Mouse (Mus musculus) stomach, embryonic 14.5 days (tissue): ENCODE results near the gene Hectd2. TPM values are rescaled to one million over a fixed set of nuclear protein-coding genes. Genes with fewer than 3 reads are reported as not detected.

ENCODE experiments used
- ATAC-seq: fragments of 200-750 bp; cut with Nextera tagmentation; 2 replicates; pipeline ENCODE4 v1.8.0; 2017; ENCODE audit warnings: low read depth, moderate TSS enrichment; ENCODE audit not compliant: insufficient number of reproducible peaks, insufficient read depth, low FRiP score
- H3K27ac ChIP-seq: fragments of 300-500 bp; sonication (generic); 2 replicates; pipeline ENCODE4 v1.5.1; 2014; ENCODE audit warnings: mild to moderate bottlenecking, low read length, moderate library complexity, mixed read lengths
- H3K27me3 ChIP-seq: fragments of 300-500 bp; sonication (generic); 2 replicates; pipeline ENCODE4 v1.6.1; 2014; ENCODE audit warnings: low read length, control low read depth, mixed read lengths; ENCODE audit not compliant: control insufficient read depth, insufficient read depth
- H3K36me3 ChIP-seq: fragments of 300-500 bp; sonication (generic); 2 replicates; pipeline ENCODE4 v1.6.1; 2014; ENCODE audit warnings: mild to moderate bottlenecking, control low read depth, low read length, moderate library complexity, mixed read lengths; ENCODE audit not compliant: control insufficient read depth, insufficient read depth
- H3K4me1 ChIP-seq: fragments of 300-500 bp; sonication (generic); 2 replicates; pipeline ENCODE4 v1.6.1; 2014; ENCODE audit warnings: low read length, control low read depth, mixed read lengths; ENCODE audit not compliant: control insufficient read depth, insufficient read depth
- H3K4me2 ChIP-seq: fragments of 300-500 bp; sonication (generic); replicated peaks from 2 replicates; pipeline ENCODE4 v1.6.1; 2014; ENCODE audit warnings: low read depth, low read length, control low read depth
- H3K4me3 ChIP-seq: fragments of 300-500 bp; sonication (generic); 2 replicates; pipeline ENCODE4 v1.5.1; 2014; ENCODE audit warnings: low read depth, low read length, control low read depth
- H3K9ac ChIP-seq: fragments of 300-500 bp; sonication (generic); replicated peaks from 2 replicates; pipeline ENCODE4 v1.6.1; 2014; ENCODE audit warnings: low read depth, mild to moderate bottlenecking, control low read depth, low read length, moderate library complexity, mixed read lengths
- H3K9me3 ChIP-seq: fragments of 300-500 bp; sonication (generic); 2 replicates; pipeline ENCODE4 v1.6.1; 2016; ENCODE audit warnings: low read depth, low read length, control low read depth; ENCODE audit not compliant: control insufficient read depth
- WGBS: fragments of 180-500 bp; shearing (Covaris S2); extraction: QIAGEN DNeasy Blood & Tissue Kit; methylation state at CpG from one replicate; pipeline ENCODE4 v1.1.7; 2014; 5-methylcytosine and 5-hydroxymethylcytosine counted together
- polyA plus RNA-seq: library from polyadenylated mRNA; unstranded; fragments of >200 nt; fragmentation: Nextera tagmentation; extraction: Ambion mirVana; gene quantifications from 2 replicates; pipeline ENCODE4 v1.2.1, GENCODE M21; 2014

Gene Hectd2
- polyA plus RNA-seq, 1 experiment from 2014 or later = 7.0 TPM

DNA sequence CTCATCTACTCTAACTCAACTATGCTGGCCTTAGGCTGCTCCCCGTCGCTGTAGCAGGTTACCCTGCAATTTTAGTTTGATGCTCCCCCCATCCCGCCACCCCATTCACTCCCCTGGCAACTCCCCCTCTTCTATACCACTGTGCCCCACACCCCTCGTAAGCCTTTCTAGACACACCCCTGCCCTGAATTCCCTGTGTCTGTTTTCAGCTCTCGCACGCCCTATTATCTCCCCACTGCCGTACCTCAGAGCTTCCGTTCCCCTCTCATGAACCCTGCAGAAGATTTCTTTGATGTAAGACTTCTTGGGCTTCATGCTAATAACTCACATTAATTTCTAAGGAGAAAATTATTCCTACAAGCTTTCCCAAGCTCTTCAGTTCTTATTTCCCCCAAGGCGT, 84.6 kb downstream of the Hectd2 start:
- Histone ChIP-seq H3K4me1 (no peaks in the 10 kb centered on the region), H3K4me2 (no peak overlapping the region), H3K9ac (no peak overlapping the region), H3K27me3 (no peaks in the 10 kb centered on the region), H3K36me3 (no peaks in the 10 kb centered on the region), H3K9me3 (no peaks in the 10 kb centered on the region), H3K4me3 (no peak overlapping the region), H3K27ac (no peak overlapping the region)
- WGBS = 85% methylated on average over 9 of the region's 9 CpGs
- no peak for ATAC-seq

DNA sequence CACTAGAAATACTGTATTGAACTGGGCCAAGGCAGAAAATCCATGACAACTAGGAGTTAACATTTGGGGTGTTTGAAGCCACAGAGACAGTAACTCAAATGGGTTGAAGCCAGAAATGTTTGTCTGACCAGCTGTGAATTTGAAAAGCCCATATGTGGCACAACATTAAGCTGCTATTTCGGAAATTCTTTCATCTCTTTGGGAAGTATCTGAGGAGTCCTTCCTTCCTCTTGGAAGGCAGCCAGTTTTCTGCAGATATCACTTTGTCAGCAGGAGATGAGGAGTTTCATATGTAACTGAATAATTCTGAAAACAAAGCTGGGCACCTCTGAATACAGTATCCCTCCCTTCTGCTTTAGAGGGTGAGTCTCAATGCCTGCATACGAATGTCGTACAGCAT, 86.7 kb downstream of the Hectd2 start:
- ATAC-seq = no peak
- no peak overlapping the region for H3K4me2 ChIP-seq
- H3K27ac ChIP-seq = no peak overlapping the region
- no peak overlapping the region for H3K4me3 ChIP-seq
- 57% methylated on average over 3 of the region's 3 CpGs for WGBS
- H3K9me3 ChIP-seq = no peaks in the 10 kb centered on the region
- H3K9ac ChIP-seq = no peak overlapping the region
- H3K27me3 ChIP-seq = no peaks in the 10 kb centered on the region
- no peaks in the 10 kb centered on the region; the same call in 1 of the 2 replicates for H3K4me1 ChIP-seq
- H3K36me3 ChIP-seq = no peaks in the 10 kb centered on the region

DNA sequence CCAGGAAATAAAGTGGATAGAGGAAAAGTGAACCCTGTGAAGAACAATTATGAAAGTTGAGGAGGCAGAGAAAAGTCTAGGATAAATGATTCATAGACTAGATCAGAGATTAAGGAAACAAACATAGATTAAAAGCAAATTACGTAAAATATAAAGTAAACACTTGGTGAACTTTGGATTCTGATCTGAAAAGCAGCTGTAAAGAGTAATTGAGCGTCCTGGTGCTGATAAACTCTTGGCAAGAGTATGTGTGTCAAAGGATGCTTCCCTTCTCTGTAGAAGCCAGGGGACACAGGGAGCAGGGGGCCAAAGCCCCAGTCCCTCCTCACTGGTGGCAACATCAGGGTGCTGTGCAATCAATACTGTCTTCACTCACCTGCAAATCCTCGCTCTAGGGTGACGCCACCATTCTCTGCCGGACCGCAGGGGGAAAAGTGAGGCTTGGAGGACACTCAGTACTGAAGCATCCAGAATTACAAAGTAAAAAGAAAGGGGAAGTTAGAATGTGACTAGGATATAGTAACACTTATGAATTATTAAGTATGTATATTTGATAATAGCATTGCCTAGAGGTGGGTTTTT, 91.0 kb downstream of the Hectd2 start:
- Histone ChIP-seq H3K4me2 (no peak overlapping the region), H3K4me1 (no peaks in the 10 kb centered on the region; the same call in 1 of the 2 replicates), H3K27ac (no peak overlapping the region), H3K4me3 (no peak overlapping the region), H3K9me3 (no peaks in the 10 kb centered on the region), H3K9ac (no peak overlapping the region), H3K27me3 (no peaks in the 10 kb centered on the region), H3K36me3 (no peaks in the 10 kb centered on the region)
- WGBS = 74% methylated on average over 6 of the region's 6 CpGs
- ATAC-seq = no peak

DNA sequence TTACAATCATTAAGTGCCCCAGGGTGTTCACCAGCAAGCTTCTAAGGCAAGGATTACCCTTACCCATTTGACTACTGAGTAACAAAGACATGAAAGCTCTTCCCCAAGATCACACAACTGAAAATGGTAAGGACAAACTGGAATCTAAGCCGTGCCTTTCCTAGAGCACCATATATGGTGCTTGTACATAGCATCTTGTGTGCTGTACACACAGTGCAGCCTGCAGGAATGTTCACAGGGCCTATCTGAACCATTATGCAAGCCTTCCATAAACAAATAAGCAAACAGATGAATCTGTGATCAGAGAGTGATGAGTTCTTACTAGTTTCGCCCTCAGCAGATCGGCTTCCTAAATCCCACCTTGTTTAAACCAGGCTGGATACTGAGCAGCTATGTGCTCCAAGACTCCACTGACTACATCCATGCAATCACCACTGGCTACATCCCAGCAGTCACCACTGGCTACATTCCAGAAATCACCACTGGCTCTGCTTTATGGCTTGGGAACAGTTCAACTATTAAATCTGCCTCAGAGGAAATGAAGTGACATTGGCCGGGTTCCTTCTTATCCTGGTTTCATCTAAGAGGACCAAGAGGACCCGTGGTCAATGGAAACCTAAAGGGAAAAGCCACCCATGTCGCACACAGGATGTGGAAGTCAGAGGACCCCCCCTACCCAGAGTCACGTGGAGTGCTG, 91.8 kb downstream of the Hectd2 start:
- no peaks in the 10 kb centered on the region for H3K9me3 ChIP-seq
- H3K4me3 ChIP-seq = no peak overlapping the region
- H3K9ac ChIP-seq = no peak overlapping the region
- H3K27me3 ChIP-seq = no peaks in the 10 kb centered on the region
- H3K4me2 ChIP-seq = no peak overlapping the region
- 80% methylated on average over 7 of the region's 7 CpGs for WGBS
- H3K27ac ChIP-seq = no peak overlapping the region
- no peaks in the 10 kb centered on the region for H3K36me3 ChIP-seq
- no peak for ATAC-seq
- no peaks in the 10 kb centered on the region; the same call in 1 of the 2 replicates for H3K4me1 ChIP-seq

DNA sequence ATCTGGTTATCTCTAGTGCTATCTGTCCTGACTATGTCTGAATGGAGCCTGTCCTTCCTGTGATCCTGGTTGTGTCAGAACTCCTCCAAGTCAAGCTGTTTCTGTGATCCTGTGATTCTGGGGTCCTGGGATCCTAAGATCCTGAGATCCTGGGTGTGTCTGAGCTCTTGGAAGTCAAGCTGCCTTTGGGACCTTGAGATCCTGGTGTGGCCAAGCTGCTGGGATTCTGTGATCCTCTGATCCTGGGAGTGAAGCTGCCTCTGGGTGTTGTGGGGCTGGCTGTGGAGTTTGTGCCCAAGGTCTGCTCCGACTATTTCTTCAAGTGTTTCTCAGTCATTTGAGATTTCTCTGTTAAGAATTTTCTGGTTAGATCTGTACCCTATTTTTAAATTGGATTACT, 98.2 kb downstream of the Hectd2 start:
- Histone ChIP-seq H3K36me3 (no peaks in the 10 kb centered on the region), H3K27me3 (no peaks in the 10 kb centered on the region), H3K27ac (no peak overlapping the region), H3K9me3 (no peaks in the 10 kb centered on the region), H3K9ac (no peak overlapping the region), H3K4me2 (no peak overlapping the region), H3K4me3 (no peak overlapping the region), H3K4me1 (no peaks in the 10 kb centered on the region)
- WGBS = 88% methylated on average over 1 of the region's 1 CpGs
- no peak for ATAC-seq

DNA sequence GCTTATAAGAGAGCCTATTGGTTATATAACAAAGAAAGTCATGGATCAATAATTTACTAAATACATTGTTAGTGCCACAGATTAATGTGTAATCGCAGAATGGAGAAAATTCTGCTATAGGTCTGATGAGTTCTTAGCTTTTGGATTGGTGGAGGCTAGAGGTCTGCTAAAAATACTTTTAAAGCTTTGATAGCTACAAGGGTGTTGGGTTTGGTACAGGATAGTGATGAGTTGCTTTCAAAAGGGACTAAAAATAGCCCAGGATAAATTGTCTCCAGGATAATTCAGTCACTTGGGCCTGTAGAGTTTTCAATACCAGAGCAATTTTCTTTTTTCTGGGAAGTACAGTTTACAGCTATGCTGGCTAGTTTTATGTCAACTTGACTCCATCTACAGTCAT, 108.3 kb downstream of the Hectd2 start:
- H3K9me3 ChIP-seq = no peaks in the 10 kb centered on the region
- H3K9ac ChIP-seq = no peak overlapping the region
- no peaks in the 10 kb centered on the region for H3K27me3 ChIP-seq
- H3K36me3 ChIP-seq = no peaks in the 10 kb centered on the region
- no peak overlapping the region for H3K4me3 ChIP-seq
- no peaks in the 10 kb centered on the region for H3K4me1 ChIP-seq
- H3K4me2 ChIP-seq = no peak overlapping the region
- WGBS = 98% methylated on average over 1 of the region's 1 CpGs
- H3K27ac ChIP-seq = no peak overlapping the region
- ATAC-seq = no peak

DNA sequence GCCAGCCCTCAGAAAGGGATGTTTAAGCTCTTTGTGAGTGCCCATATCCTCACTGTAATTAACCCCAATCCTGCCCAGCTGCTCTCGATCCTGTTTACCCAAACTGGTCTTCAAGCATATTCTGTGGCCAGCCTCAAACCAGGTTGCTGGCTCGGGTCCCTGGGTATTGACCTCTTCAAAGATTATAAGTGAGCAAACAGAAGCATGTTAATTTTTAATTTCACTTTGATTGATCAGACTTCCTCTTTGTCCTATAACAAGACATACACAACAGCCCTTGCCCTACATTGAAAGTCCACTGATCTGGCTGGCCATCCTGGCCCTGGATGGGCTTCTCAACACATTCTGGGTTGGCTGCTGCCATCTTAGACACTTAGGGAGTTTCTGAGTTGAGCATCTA, 109.5 kb downstream of the Hectd2 start:
- Histone ChIP-seq H3K4me2 (no peak overlapping the region), H3K4me1 (no peaks in the 10 kb centered on the region), H3K9ac (no peak overlapping the region), H3K4me3 (no peak overlapping the region), H3K27ac (no peak overlapping the region), H3K9me3 (no peaks in the 10 kb centered on the region), H3K36me3 (no peaks in the 10 kb centered on the region), H3K27me3 (no peaks in the 10 kb centered on the region)
- ATAC-seq = no peak
- WGBS = 66% methylated on average over 2 of the region's 2 CpGs

DNA sequence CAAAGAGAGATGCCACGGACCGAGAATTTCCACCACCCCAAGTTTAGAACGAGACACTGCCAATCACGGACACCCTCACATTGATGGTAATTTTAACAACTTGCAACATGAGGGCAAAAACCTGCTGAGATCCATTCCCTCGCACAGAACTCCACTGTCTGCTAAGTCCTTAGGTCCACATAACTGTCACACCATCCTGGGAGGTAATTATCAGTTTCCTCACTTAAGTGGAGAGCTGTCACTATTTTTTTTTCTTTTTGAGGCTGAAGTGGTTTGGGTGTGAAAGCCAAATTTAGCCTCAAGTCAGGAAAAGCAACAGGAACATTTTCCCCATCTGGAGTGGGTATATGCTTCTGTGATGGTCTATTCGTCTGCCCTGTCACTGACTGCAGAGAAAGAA, 110.0 kb downstream of the Hectd2 start:
- H3K9ac ChIP-seq = no peak overlapping the region
- no peak for ATAC-seq
- H3K36me3 ChIP-seq = no peaks in the 10 kb centered on the region
- no peaks in the 10 kb centered on the region for H3K9me3 ChIP-seq
- H3K4me3 ChIP-seq = no peak overlapping the region
- H3K27ac ChIP-seq = no peak overlapping the region
- no peak overlapping the region for H3K4me2 ChIP-seq
- 78% methylated on average over 6 of the region's 6 CpGs for WGBS
- H3K27me3 ChIP-seq = no peaks in the 10 kb centered on the region
- no peaks in the 10 kb centered on the region for H3K4me1 ChIP-seq

DNA sequence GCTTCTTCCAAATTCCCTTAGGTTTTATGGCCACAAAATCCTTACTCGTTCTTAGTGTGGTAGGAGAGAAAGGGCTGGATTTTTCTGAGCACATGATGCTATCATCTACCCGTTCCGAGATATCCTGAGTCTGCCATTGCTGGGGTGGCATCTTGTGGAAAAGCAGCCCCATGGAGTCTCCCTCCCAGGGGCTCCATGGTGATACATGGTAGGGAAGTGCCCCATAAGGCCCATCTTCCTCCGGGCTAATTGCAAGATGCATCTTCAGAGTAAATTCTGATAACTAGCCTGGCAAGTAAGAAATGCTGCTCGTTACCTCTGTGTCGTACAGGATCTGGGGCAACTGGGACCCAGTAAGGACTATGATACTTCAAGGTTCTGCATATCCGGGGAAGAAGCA, 110.8 kb downstream of the Hectd2 start:
- WGBS = 87% methylated on average over 7 of the region's 7 CpGs
- Histone ChIP-seq H3K9me3 (no peaks in the 10 kb centered on the region), H3K9ac (no peak overlapping the region), H3K4me3 (no peak overlapping the region), H3K36me3 (no peaks in the 10 kb centered on the region), H3K4me1 (no peaks in the 10 kb centered on the region), H3K27ac (no peak overlapping the region), H3K4me2 (no peak overlapping the region), H3K27me3 (no peaks in the 10 kb centered on the region)
- ATAC-seq = no peak
